Mouse (Mus musculus): ENCODE measurements around the gene Trmt10a.
A peak's percentile ranks its signal among the peaks of the same experiment; 100 is the strongest.

Gene Trmt10a

GRCm38 (mm10) chr3:138143315-138144059, at the start of gene Trmt10a:
Gene Trmt10a (plus strand): TSS chr3:138143448.
- DNase-seq (ENCODE audit: low read depth, low spot score): peak; percentile 97

- DNase-seq (ENCODE audit: low read depth, low spot score): no peak
Measured at GRCm38 (mm10) chr3:138095301-138095700, 47.9 kb upstream of the Trmt10a start.

- DNase-seq (ENCODE audit: low read depth, low spot score): no peak
Measured at GRCm38 (mm10) chr3:138095718-138096117, 47.5 kb upstream of the Trmt10a start.

- DNase-seq (ENCODE audit: low read depth, low spot score): no peak
Measured at GRCm38 (mm10) chr3:138096263-138097028, 46.8 kb upstream of the Trmt10a start.

GRCm38 (mm10) chr3:138097718-138098117, 45.5 kb upstream of the Trmt10a start:
- DNase-seq (ENCODE audit: low read depth, low spot score): no peak

- DNase-seq (ENCODE audit: low read depth, low spot score): no peak
Measured at GRCm38 (mm10) chr3:138101936-138102335, 41.3 kb upstream of the Trmt10a start.

GRCm38 (mm10) chr3:138103690-138104089, 39.6 kb upstream of the Trmt10a start:
- DNase-seq (ENCODE audit: low read depth, low spot score): no peak

- DNase-seq (ENCODE audit: low read depth, low spot score): no peak
Measured at GRCm38 (mm10) chr3:138105056-138105455, 38.2 kb upstream of the Trmt10a start.

- no peak for DNase-seq (ENCODE audit: low read depth, low spot score)
Measured at GRCm38 (mm10) chr3:138106887-138107286, 36.4 kb upstream of the Trmt10a start.

GRCm38 (mm10) chr3:138110910-138111782, 32.1 kb upstream of the Trmt10a start:
- DNase-seq (ENCODE audit: low read depth, low spot score): no peak

GRCm38 (mm10) chr3:138114106-138114505, 29.1 kb upstream of the Trmt10a start:
- DNase-seq (ENCODE audit: low read depth, low spot score): peak; percentile 57

- DNase-seq (ENCODE audit: low read depth, low spot score): no peak
Measured at GRCm38 (mm10) chr3:138116871-138117270, 26.4 kb upstream of the Trmt10a start.

GRCm38 (mm10) chr3:138118392-138118791, 24.9 kb upstream of the Trmt10a start:
- no peak for DNase-seq (ENCODE audit: low read depth, low spot score)

GRCm38 (mm10) chr3:138118831-138119230, 24.4 kb upstream of the Trmt10a start:
- DNase-seq (ENCODE audit: low read depth, low spot score): no peak

- DNase-seq (ENCODE audit: low read depth, low spot score): no peak
Measured at GRCm38 (mm10) chr3:138119444-138120105, 23.7 kb upstream of the Trmt10a start.

GRCm38 (mm10) chr3:138121461-138121860, 21.8 kb upstream of the Trmt10a start:
- DNase-seq (ENCODE audit: low read depth, low spot score): no peak

GRCm38 (mm10) chr3:138123842-138124241, 19.4 kb upstream of the Trmt10a start:
- no peak for DNase-seq (ENCODE audit: low read depth, low spot score)

- DNase-seq (ENCODE audit: low read depth, low spot score): no peak
Measured at GRCm38 (mm10) chr3:138129110-138129509, 14.1 kb upstream of the Trmt10a start.

GRCm38 (mm10) chr3:138130692-138131091, 12.6 kb upstream of the Trmt10a start:
- DNase-seq (ENCODE audit: low read depth, low spot score): peak; percentile 56

GRCm38 (mm10) chr3:138131168-138131567, 12.1 kb upstream of the Trmt10a start:
- DNase-seq (ENCODE audit: low read depth, low spot score): no peak

GRCm38 (mm10) chr3:138133463-138133862, 9.8 kb upstream of the Trmt10a start:
- DNase-seq (ENCODE audit: low read depth, low spot score): no peak

Data from R1 (cell line).